Mouse (Mus musculus): ENCODE measurements at regions not wholly inside any gene's neighbourhood (a gene's known extent, or its start where the extent isn't known, plus 50 kb on each side); places are given as distances from the start of the nearest gene placed in this dataset.

DNA sequence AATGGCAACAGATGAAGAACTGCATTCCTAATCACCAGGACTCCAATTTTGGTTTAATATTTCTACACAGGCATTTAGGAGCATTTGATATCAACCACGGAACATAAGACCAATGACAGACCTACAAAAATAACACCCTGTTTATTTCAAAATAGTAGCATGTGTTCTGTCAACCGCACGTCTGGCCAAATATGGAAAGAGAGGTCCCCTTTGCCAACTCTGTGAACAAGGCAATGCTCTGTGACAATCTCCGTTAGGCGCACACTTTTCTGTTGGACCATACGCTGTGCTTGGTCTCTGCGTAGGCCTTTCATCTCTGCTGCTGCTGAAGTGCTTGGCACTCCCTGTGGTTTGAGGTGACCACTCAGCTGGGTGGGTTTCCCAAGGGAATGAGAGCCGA, 173.2 kb downstream of the Gadd45g start:
- WGBS: 86% methylated on average over 8 of the region's 8 CpGs
- Histone ChIP-seq H3K36me3 (no peaks in the 10 kb centered on the region), H3K9me3 (replicated peaks) (no peaks in the 10 kb centered on the region), H3K27me3 (no peaks in the 10 kb centered on the region), H3K4me2 (no peak overlapping the region), H3K4me1 (replicated peaks) (peaks cover 27% of the 10 kb centered on the region), H3K9ac (no peak overlapping the region), H3K4me3 (no peak overlapping the region), H3K27ac (no peak overlapping the region)
- no peak for ATAC-seq (replicated peaks; ENCODE audit: insufficient number of reproducible peaks, insufficient read depth, low FRiP score, low read depth)

DNA sequence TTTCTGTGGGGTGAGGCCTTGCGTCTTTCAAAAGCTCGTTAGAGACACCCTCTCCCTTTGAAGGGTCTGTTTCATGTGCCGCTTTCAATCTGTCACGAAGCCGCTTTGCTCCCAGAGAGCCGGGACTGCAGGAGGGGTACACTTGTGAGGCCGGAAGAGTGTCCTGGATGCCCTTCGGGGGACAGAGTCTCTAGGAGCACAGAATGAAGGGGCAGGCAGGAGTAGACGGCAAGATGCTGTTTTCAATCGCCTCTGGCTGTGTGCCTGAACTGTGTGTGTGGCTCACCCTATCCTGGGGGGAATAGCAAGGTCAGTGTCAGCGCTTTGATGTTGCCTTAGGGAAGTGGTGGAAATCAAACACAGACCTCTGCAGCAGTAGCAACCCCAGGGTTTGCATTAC, 174.7 kb downstream of the Gadd45g start:
- Histone ChIP-seq H3K4me1 (replicated peaks) (peaks cover 38% of the 10 kb centered on the region), H3K27me3 (no peaks in the 10 kb centered on the region), H3K9me3 (replicated peaks) (no peaks in the 10 kb centered on the region), H3K36me3 (no peaks in the 10 kb centered on the region), H3K27ac (no peak overlapping the region), H3K4me3 (no peak overlapping the region), H3K4me2 (no peak overlapping the region), H3K9ac (no peak overlapping the region)
- ATAC-seq (replicated peaks; ENCODE audit: insufficient number of reproducible peaks, insufficient read depth, low FRiP score, low read depth): no peak
- WGBS: 34% methylated on average over 11 of the region's 11 CpGs

DNA sequence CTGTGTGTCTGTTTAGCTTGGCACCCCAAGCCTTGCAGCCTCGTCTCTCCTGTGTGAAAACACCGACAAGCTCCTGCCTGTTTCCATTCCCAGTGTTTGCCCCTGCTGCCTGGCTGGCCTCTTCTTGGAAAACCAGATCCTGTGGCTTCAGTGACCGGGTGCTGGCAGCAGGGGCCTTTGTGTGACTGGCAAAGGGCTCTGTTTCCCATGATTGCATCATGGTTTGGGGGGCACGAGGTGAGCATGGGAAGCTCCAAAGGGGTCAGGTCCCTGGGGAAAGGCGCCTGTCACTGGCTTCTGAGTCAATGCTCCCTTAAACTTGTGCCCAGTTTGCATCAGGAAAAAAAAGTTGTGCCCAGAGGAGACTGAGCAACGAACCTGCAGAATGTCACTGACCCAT, 175.3 kb downstream of the Gadd45g start:
- Histone ChIP-seq H3K27me3 (no peaks in the 10 kb centered on the region), H3K9me3 (replicated peaks) (no peaks in the 10 kb centered on the region), H3K9ac (no peak overlapping the region), H3K4me3 (no peak overlapping the region), H3K27ac (no peak overlapping the region), H3K36me3 (no peaks in the 10 kb centered on the region), H3K4me2 (no peak overlapping the region), H3K4me1 (replicated peaks) (peaks cover 38% of the 10 kb centered on the region)
- 61% methylated on average over 6 of the region's 6 CpGs for WGBS
- no peak for ATAC-seq (replicated peaks; ENCODE audit: insufficient number of reproducible peaks, insufficient read depth, low FRiP score, low read depth)

DNA sequence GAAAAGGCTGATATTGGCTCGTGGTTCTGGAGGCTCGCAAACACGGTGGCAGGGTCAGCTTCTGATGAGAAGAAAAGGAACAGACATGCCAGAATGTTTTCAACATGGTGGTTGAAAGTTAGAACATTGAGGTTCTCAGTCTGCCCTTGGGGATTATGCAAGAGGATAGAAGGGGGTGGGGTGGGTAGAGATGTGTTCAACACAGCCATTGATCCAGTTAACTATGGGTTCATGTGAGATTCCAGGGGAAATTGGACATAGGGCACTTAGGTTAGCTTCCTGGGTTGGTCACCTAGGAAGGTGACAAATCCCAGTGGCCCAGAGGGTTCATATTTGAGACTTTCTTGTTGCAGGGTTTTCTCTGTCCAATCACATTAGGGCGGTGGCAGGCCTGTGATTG, 176.1 kb downstream of the Gadd45g start:
- H3K27me3 ChIP-seq: no peaks in the 10 kb centered on the region
- no peaks in the 10 kb centered on the region for H3K36me3 ChIP-seq
- H3K9me3 ChIP-seq (replicated peaks): no peaks in the 10 kb centered on the region
- peaks cover 36% of the 10 kb centered on the region for H3K4me1 ChIP-seq (replicated peaks)
- H3K9ac ChIP-seq: no peak overlapping the region
- H3K4me3 ChIP-seq: no peak overlapping the region
- ATAC-seq (replicated peaks; ENCODE audit: insufficient number of reproducible peaks, insufficient read depth, low FRiP score, low read depth): no peak
- no peak overlapping the region for H3K4me2 ChIP-seq
- 88% methylated on average over 4 of the region's 4 CpGs for WGBS
- H3K27ac ChIP-seq: no peak overlapping the region

DNA sequence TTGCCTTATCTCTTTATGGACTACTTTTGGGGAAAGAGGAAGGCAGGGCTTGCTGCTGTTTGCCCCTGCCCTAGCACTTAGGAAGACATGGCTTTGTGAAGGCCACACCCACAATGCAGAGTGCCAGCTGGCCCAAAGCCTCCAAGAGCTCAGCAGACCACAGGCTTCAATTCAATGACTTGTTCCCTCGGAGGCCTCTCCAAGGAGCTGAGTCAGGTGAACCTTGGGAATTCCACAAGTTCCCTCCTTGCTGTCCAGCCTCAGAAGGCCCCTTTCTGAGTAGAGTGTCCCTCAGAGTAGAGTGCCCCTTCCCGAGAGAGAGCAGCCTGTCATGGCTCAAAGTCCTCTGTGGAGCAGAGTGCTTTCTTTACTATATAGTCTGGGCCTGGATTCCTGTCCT, 177.9 kb downstream of the Gadd45g start:
- WGBS: 19% methylated on average over 2 of the region's 2 CpGs
- no peak; the same call in 1 of the 2 replicates for ATAC-seq (replicated peaks; ENCODE audit: insufficient number of reproducible peaks, insufficient read depth, low FRiP score, low read depth)
- Histone ChIP-seq H3K27ac (peak overlapping the region; percentile 17), H3K4me3 (no peak overlapping the region), H3K9me3 (replicated peaks) (no peaks in the 10 kb centered on the region), H3K27me3 (no peaks in the 10 kb centered on the region), H3K9ac (no peak overlapping the region; the same call in 1 of the 2 replicates), H3K4me2 (peak overlapping the region; percentile 27; the same call in 1 of the 2 replicates), H3K4me1 (replicated peaks) (peaks cover 31% of the 10 kb centered on the region), H3K36me3 (no peaks in the 10 kb centered on the region)

DNA sequence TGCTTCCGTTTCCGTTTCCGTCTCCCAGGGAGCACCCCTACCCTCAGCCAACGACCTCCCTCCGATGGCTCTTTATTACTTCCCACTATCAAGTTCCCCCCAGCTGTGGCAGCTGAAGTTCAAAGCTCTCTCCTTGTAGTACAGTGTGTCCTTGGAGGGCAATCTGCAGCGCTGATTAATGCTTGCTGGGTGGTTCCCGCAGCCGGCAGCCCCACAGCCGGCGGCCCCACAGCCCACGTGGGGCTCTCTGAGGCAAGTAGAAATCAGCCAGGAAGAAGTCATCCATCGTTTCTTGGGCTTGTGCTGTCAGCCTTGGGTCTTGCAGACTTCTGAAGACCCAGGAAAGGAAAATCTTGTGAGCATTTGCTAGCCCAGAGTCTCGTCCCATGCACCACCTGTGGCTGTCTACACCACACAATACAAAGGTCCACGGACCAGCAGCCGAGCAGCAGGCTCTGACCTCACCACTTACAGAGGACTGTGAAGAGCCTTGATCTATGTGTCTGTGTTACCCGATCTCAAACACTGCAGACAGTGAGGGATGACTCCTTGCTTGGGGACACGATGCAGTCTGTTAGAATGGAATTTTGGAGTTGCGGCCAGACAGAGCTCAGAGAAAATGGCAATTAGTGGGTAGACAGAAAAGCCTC, 178.5 kb downstream of the Gadd45g start:
- Histone ChIP-seq H3K27me3 (no peaks in the 10 kb centered on the region), H3K4me2 (peak overlapping the region; percentile 27), H3K27ac (peak overlapping the region; percentile 17), H3K9ac (0 out of 2 replicates have a peak overlapping the region, but pooled peaks have one; percentile 15), H3K36me3 (no peaks in the 10 kb centered on the region), H3K4me1 (replicated peaks) (peaks cover 31% of the 10 kb centered on the region), H3K9me3 (replicated peaks) (no peaks in the 10 kb centered on the region), H3K4me3 (no peak overlapping the region)
- no peak for ATAC-seq (replicated peaks; ENCODE audit: insufficient number of reproducible peaks, insufficient read depth, low FRiP score, low read depth)
- WGBS: 22% methylated on average over 18 of the region's 18 CpGs

DNA sequence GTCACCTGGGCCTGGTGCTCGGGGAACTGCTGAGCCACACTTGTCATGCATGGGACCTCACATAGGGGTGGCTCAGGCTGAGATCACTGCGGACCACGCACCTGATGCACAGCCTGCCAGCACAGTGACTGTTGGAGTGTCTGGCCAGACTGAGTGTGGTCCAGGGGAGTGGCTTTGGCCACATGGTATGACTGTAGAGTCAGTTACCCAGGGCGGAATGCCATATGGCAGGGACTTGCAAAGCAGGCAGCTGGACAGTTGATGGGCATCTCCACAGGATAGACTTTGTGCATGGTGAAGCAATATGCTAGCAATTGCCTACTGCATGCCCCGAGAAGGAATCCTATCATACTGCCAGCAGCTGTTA, 179.0 kb downstream of the Gadd45g start:
- Histone ChIP-seq H3K27ac (no peak overlapping the region), H3K9me3 (replicated peaks) (no peaks in the 10 kb centered on the region), H3K9ac (no peak overlapping the region), H3K4me2 (no peak overlapping the region), H3K4me1 (replicated peaks) (peaks cover 31% of the 10 kb centered on the region), H3K27me3 (no peaks in the 10 kb centered on the region), H3K36me3 (no peaks in the 10 kb centered on the region), H3K4me3 (no peak overlapping the region)
- no peak for ATAC-seq (replicated peaks; ENCODE audit: insufficient number of reproducible peaks, insufficient read depth, low FRiP score, low read depth)
- 92% methylated on average over 5 of the region's 5 CpGs for WGBS

DNA sequence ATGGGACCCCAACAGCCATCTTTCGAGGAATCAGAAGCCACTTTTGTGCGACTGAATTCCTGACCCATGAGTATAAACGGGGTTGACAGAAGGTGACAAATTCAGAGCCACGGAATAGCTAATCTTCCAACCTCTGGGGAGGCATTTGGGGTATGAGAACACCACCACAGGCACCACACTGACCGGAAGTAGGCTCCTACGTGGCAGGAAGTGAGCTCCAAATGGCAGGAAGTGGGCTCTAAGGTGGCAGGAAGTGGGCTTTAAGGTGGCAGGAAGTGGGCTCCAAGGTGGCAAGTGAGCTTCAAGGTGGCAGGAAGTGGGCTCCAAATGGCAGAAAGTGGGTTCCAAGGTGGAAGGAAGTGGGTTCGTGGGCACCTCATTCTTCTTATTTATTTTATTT, 179.8 kb downstream of the Gadd45g start:
- Histone ChIP-seq H3K4me3 (no peak overlapping the region), H3K27me3 (no peaks in the 10 kb centered on the region), H3K9me3 (replicated peaks) (no peaks in the 10 kb centered on the region), H3K27ac (no peak overlapping the region), H3K9ac (no peak overlapping the region), H3K36me3 (no peaks in the 10 kb centered on the region), H3K4me2 (no peak overlapping the region), H3K4me1 (replicated peaks) (peaks cover 26% of the 10 kb centered on the region)
- ATAC-seq (replicated peaks; ENCODE audit: insufficient number of reproducible peaks, insufficient read depth, low FRiP score, low read depth): no peak
- WGBS: 84% methylated on average over 7 of the region's 7 CpGs

DNA sequence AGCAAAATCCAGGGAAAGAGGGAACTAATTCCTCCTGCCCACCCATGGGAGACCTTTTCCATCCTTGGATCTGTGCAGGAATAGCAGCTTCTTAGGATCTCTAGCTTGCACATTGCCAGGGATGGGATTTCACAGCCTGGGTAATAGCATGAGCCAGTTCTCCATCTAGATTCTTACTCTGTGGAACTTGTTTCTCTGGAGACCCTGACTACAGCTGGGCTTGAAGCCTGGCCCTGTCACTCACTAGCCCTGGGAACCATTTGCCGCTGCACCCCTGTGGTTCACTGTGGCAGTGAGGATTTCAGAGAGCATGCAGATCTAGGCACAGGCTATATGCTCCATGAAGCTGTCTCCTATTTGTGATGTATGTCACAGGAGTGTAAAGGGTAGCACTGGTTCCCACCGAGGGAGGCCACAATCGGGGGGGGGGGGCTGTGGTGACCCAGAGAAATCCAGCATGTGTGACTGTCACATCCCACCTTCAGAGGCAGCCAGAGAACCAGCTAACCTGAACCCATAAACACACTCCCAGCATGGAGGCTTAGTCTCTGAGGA, 183.5 kb downstream of the Gadd45g start:
- H3K4me1 ChIP-seq (replicated peaks): peaks cover 8% of the 10 kb centered on the region
- H3K4me2 ChIP-seq: no peak overlapping the region
- no peak overlapping the region for H3K4me3 ChIP-seq
- no peak overlapping the region for H3K27ac ChIP-seq
- WGBS: 58% methylated on average over 3 of the region's 3 CpGs
- no peak overlapping the region for H3K9ac ChIP-seq
- no peaks in the 10 kb centered on the region for H3K27me3 ChIP-seq
- H3K9me3 ChIP-seq (replicated peaks): no peaks in the 10 kb centered on the region
- no peak for ATAC-seq (replicated peaks; ENCODE audit: insufficient number of reproducible peaks, insufficient read depth, low FRiP score, low read depth)
- H3K36me3 ChIP-seq: no peaks in the 10 kb centered on the region

DNA sequence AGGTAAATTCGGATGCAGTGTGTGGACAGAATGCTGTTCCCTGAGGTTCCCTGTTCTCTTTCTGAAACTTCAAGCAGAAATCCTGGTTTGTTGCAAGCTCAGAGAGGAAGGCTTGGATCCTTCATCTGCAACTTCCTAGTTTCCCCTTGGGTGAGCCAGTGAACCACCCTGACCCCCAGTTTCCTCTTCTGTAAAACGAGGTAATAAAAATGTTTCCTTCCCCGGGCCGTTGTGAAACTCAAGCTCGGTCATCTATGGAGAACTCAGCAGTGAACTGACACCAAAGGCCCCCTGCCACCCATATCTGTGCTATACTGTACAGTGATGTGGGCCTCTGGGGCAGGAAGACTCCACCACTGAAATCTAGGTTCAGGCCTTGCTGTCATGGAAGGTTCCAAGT, 185.0 kb downstream of the Gadd45g start:
- Histone ChIP-seq H3K4me2 (no peak overlapping the region), H3K36me3 (no peaks in the 10 kb centered on the region), H3K9ac (no peak overlapping the region), H3K9me3 (replicated peaks) (no peaks in the 10 kb centered on the region), H3K4me1 (replicated peaks) (peaks cover 10% of the 10 kb centered on the region), H3K4me3 (no peak overlapping the region), H3K27me3 (no peaks in the 10 kb centered on the region), H3K27ac (no peak overlapping the region)
- ATAC-seq (replicated peaks; ENCODE audit: insufficient number of reproducible peaks, insufficient read depth, low FRiP score, low read depth): no peak
- 72% methylated on average over 5 of the region's 5 CpGs for WGBS

DNA sequence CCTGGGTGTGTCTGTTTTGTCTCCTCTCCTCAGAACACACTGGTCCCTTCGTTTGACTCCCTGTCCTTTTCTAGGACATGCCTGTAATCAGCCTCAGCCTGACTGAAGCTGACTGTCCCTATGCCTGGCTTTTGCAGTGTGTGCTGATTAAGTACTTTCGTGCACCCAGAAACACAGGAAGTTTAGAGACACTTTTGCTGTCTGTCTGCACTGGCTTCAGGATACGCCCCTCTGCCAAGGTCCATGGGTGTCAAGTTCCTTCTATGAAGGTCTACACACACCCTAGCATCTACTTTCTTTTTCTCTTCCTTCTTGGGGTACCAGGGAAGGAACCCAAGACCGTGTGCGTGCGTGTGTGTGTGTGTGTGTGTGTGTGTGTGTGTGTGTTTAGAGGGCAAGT, 189.3 kb downstream of the Gadd45g start:
- no peaks in the 10 kb centered on the region for H3K27me3 ChIP-seq
- H3K4me3 ChIP-seq: no peak overlapping the region
- ATAC-seq (replicated peaks; ENCODE audit: insufficient number of reproducible peaks, insufficient read depth, low FRiP score, low read depth): no peak
- WGBS: 48% methylated on average over 6 of the region's 6 CpGs
- H3K36me3 ChIP-seq: no peaks in the 10 kb centered on the region
- no peak overlapping the region for H3K9ac ChIP-seq
- H3K4me2 ChIP-seq: no peak overlapping the region
- no peaks in the 10 kb centered on the region for H3K9me3 ChIP-seq (replicated peaks)
- no peak overlapping the region for H3K27ac ChIP-seq
- peaks cover 13% of the 10 kb centered on the region for H3K4me1 ChIP-seq (replicated peaks)

DNA sequence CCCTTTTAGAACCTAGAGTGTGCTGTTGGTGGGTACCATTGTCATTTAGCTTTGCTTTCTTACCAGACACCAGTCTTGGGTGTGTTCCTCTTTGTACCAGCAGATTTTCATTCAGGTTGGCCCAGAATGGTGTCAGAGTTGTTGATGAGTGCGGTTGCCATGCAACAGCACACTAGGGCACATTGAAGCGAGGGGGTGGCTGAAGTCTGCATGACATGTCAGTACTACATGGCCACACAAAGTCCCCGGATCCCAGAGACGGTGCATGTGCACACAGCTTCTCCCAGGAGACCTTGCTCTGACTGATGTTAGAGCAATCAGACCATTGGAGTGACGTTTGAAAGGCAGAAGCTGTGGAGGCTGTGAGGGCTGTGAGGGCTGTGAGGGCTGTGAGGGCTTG, 189.9 kb downstream of the Gadd45g start:
- Histone ChIP-seq H3K27me3 (no peaks in the 10 kb centered on the region), H3K36me3 (no peaks in the 10 kb centered on the region), H3K27ac (no peak overlapping the region), H3K9ac (no peak overlapping the region), H3K4me1 (replicated peaks) (peaks cover 17% of the 10 kb centered on the region), H3K4me3 (no peak overlapping the region), H3K9me3 (replicated peaks) (no peaks in the 10 kb centered on the region), H3K4me2 (no peak overlapping the region)
- ATAC-seq (replicated peaks; ENCODE audit: insufficient number of reproducible peaks, insufficient read depth, low FRiP score, low read depth): no peak
- WGBS: 69% methylated on average over 5 of the region's 5 CpGs
